Mouse (Mus musculus): Measurements from ENCODE around the gene Cdv3. TPM values are rescaled to one million over a fixed set of nuclear protein-coding genes. Genes with fewer than 3 reads are reported as not detected.

Gene Cdv3
- 10 to 100 TPM; 69.3 to 72.9 TPM for total RNA-seq (2021)
- long read RNA-seq, experiment 1, partial matches to known transcripts = 0 of 6 reads
- long read RNA-seq, experiment 1, other reads (novel, unspliced or antisense) = 3 of 6 reads
- long read RNA-seq, experiment 2, partial matches to known transcripts = 0 of 7 reads
- long read RNA-seq, experiment 2, other reads (novel, unspliced or antisense) = 3 of 7 reads

DNA sequence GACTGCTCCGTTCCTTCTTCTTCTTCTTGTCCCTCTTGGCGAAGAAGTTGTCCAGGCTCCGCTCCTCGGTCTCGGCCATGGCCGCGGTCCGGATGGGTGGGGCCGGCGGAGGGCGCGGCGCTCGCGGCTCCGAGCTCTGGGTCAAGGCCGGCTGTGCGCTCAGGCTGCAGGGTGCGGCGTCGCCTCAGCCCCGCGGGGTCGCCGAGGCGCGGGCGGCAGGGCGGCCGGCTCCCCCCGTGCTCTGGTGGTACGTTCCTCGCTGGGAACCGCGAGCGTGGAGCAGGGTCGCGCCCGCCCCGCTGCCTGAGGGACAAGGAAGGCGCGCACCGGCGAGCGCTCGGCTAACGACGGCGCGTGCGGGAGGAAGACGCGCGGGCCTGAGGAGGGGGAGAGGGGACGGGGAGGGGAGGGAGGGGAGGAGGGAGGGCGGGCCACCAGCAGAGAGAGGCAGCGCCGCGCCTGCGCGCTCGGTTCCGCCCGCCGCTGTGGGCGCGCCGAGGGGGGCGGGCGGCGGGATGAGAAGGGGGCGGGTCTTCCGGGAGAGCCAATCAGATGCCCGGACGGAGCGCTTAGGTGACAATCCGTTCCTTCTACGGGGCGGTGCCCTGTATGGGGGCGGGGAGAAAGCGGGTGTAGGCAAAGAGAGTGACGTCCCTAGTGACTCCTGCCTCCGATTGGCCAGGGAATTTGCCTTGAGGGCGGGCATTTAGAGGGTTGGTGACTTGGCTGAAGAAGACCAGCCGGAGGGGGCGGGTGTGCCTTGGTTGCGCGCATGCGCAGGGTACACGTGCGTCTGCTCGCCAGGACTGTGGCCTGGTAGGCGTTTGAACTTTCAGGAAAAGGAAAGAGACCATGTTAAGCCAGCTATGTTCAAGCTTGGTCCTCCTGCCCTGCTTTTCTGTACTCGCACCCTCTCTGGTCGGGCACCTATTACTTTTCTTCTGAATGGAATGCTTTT, at the start of gene Cdv3:
Gene Cdv3 (minus strand): TSS at position 551 of the 958 bp plus-strand sequence.
- DNase-seq (ENCODE audit: low spot score in 2 of 2) = peak; percentile 98 to 100
- Histone ChIP-seq H3K27ac (peak within 1 kb of the TSS; percentile 92), H3K4me3 (peak within 1 kb of the TSS; percentile 83)
- no peak; the same call in 1 of the 2 replicates for TF ChIP-seq CTCF (conservative IDR thresholded peaks at IDR 0.05)

DNA sequence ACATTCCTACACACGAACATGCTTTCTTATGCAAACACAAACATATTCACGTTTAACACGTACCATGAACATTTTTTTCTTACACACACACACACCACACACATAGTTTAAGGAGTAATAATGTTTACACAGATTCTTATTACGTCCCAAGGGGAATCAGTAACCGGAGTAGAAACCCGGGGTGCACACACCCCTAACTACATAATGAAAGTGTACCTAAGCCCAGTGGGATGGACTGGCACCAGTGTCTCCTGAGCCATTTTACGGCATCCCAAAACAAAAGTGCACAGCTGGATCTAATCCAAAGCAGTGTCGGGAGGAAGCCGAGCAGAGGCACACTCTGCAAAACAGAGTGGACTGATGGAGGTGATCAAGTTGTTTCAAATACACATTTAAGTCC, 47.8 kb upstream of the Cdv3 start:
- DNase-seq (ENCODE audit: low spot score in 2 of 2) = no peak
- TF ChIP-seq CTCF (conservative IDR thresholded peaks at IDR 0.05) = no peak
- Histone ChIP-seq H3K27ac (no peak overlapping the region), H3K4me3 (no peak overlapping the region)

DNA sequence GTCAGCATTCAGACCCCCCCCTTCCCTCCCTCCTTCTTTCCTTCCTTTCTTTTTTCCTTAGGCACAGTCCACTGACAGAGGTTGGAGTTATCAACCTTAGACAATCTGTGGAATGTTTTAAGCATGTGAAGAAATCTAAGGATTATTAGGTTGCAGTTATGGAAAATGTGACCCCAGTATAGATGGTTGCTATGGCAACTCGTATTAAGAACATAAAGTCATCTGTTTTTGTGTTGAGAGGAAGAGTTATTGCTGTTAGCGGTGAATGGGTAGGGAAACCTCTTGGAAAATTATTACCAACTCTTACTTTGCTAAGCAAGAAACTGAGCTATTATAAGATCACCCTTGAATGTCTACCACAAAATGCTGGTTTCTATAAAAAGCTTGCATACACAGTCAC, 43.5 kb upstream of the Cdv3 start:
- TF ChIP-seq CTCF (conservative IDR thresholded peaks at IDR 0.05) = no peak
- H3K27ac ChIP-seq = no peak overlapping the region
- no peak for DNase-seq (ENCODE audit: low spot score in 2 of 2)
- no peak overlapping the region for H3K4me3 ChIP-seq

DNA sequence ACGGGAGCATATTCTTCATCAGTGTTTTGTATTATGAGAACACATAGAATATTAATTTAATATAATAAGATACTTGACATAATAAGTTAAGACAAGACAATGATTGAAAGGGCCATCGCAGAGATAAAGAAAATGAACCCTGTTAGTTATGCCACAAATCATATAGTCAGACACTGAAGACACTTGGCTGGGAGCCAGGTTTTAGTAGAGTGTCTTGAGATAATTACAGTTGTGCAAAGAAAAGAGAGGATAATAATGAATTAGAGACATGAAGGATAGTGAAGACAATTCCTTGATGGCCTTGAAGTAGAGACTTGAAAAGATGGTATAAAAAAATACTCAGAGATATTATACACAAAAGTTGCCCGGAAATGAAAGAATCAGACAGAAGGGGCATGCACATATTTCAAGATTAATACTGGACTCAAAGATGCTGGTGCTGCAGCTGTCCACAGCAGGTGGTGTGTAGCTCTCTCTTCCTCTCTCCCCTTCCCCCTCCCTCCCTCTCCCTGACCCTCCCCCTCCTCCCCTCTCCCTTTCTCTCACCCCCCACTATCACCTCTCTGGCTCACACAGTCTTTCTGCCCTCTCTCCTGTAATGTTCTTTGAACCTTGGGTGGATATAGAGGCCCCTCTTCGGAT, 42.6 kb upstream of the Cdv3 start:
- Histone ChIP-seq H3K27ac (no peak overlapping the region), H3K4me3 (no peak overlapping the region)
- no peak for DNase-seq (ENCODE audit: low spot score in 2 of 2)
- no peak for TF ChIP-seq CTCF (conservative IDR thresholded peaks at IDR 0.05)

DNA sequence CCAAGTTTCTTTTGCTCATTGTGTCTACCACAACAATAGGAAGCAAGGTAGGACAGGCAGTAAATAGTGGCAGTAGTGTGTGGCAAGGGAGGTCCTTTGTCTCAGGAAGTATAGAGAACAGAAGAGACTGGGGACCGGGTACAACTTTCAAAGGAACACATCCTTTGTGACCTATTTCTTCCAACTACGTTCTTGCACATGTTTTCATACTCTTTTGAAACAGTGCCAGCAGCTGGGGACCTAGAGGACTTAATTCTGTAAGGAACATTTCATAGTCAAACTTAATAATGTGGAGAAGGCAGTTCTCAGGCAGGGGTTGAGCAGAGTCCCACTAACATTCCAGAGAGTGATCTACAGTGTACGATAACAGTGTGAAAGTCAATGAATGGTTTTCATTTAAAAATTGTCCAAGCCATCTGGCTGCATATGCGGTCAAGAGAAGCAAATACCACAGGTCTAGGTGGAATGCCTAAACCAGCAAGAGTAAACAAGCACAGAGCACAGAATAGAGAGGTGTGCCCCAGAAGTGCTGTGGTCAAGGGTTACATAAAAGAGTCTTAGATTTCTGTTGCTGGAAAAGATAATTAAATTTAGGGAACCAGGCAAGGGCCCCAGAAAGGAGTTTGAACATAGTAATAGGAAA, 37.8 kb upstream of the Cdv3 start:
- Histone ChIP-seq H3K27ac (no peak overlapping the region), H3K4me3 (no peak overlapping the region)
- TF ChIP-seq CTCF (conservative IDR thresholded peaks at IDR 0.05) = no peak
- DNase-seq (ENCODE audit: low spot score in 2 of 2) = no peak

DNA sequence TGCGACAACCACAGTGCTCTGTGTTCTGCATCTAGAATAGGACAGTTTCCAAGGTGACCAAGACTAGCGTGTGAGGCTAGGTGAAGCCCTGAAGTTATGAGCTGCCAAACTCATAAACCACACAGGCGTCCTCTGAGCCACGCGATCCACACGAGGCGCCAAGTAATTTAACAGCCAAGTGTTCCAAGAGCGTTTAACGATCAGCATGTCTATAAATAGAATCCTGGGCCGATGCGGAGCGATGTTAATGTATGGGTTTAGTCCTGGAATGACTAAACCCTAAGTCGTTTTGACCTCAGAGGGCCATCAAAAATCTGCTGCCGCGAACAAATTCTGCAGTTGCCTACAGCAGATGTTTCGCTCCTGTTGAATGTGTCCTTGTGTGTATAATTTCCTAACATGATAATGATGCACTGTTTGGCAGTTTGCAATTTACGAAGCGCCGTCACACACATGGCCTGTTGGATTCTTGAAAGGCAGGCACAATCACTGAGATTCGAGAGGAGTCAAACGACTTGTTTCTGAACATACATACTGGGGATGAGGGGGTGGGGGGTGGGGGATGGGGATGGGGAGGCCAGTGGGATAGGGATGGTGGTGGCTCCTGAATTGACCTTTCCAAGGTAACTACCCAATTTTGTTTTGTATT, 33.0 kb upstream of the Cdv3 start:
- TF ChIP-seq CTCF (conservative IDR thresholded peaks at IDR 0.05) = no peak
- Histone ChIP-seq H3K4me3 (peak overlapping the region; percentile 24; the same call in 1 of the 2 replicates), H3K27ac (no peak overlapping the region)
- peak; percentile 8 to 22 for DNase-seq (ENCODE audit: low spot score in 2 of 2)

DNA sequence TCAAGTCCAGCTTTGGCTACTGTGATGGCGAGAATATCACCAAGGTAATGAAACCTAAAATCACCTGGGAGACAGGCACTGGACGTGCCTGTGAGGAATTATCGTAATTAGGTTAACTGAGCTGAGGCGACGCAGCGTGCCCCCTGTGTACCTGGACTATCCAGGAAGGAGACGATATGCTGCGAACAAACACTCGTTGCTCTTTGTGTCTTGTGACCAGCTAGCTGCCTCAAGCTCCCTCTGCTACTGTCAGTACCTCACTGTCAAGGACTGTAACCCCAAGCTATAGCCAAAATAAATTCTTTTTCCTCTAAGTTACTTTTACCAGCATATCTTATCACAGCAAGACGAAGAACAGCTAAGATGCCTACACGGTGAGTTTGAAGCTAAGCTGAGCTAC, 27.6 kb upstream of the Cdv3 start:
- no peak for DNase-seq (ENCODE audit: low spot score in 2 of 2)
- H3K4me3 ChIP-seq = no peak overlapping the region
- TF ChIP-seq CTCF (conservative IDR thresholded peaks at IDR 0.05) = no peak
- no peak overlapping the region for H3K27ac ChIP-seq

DNA sequence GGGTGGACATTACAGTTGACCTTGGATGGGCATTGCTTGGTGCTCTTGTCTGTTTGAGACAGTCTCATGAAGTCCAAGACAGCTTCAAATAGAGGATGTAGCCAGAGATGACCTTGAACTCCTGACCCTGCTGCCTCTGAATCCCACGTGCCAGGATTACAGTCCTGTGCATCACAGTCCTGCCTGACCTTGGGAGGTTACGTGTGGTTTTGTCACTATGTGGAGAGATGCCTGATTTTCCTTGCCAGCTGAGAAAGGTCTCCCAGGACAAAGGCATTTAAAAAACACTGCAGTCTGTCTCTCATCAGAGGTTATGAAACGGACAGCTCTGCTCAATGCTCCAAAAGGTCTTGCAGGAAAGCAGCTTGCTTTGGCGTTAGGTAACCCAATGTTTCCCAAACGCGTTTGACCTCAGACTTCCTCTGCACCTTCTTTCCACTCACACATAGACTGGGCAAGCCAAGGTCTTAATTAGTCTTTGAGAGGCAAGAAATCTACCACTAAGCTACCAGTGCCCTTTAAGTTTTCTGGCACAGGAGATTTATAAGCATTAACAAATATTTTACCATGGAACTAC, 26.2 kb upstream of the Cdv3 start:
- no peak overlapping the region for H3K27ac ChIP-seq
- H3K4me3 ChIP-seq = no peak overlapping the region
- TF ChIP-seq CTCF (conservative IDR thresholded peaks at IDR 0.05) = no peak
- no peak for DNase-seq (ENCODE audit: low spot score in 2 of 2)

DNA sequence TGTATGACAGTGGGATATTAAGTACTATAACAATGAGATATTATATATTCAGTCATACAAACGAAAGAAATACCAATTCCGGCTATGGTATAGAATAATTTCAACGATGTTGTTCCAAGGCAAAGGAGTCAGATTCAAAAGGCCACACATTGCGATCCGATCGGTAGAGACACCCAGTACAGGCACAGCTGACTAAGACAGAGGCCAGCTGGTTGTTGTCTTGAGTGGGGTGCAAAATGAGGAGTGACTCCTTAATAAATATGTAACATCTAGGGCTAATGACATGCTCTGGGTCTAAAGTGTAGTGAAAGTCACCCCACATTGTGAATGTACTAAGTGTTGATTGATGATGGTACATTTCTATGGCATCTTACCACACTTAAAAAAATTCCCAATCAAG, 23.6 kb upstream of the Cdv3 start:
- Histone ChIP-seq H3K27ac (no peak overlapping the region), H3K4me3 (no peak overlapping the region)
- TF ChIP-seq CTCF (conservative IDR thresholded peaks at IDR 0.05) = no peak
- no peak for DNase-seq (ENCODE audit: low spot score in 2 of 2)

DNA sequence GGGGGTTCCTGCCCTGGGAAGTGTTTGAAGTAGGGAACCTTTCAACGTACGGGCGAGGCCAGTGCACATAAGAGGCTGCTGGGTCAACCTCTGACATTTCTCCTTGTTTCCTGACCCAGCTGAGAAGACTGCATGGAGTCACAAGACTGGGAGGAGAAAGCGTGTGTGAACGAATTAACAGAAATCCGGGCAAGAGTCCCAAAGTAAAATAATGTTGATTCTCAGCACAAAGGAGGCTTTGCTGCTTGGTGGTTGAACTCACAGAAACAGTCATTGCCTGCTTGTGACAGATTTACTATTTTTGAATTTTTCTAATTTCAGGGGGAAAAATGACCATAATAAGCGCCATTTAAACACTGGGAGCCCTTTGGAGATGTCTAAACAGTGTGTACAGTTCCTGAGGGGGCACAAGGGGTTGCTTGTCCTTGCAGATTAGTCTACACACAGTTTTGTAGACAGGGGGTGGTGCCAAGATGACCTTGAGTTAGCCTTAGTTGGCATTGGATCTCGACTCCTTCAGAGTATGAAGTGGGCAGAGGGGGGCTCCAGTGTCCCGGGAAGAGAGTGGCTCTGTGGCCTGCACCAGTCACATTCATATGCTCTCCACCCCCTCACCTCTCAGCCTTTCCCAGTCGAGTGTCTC, 21.5 kb upstream of the Cdv3 start:
- Histone ChIP-seq H3K4me3 (no peak overlapping the region), H3K27ac (no peak overlapping the region)
- DNase-seq (ENCODE audit: low spot score in 2 of 2) = no peak
- no peak for TF ChIP-seq CTCF (conservative IDR thresholded peaks at IDR 0.05)

DNA sequence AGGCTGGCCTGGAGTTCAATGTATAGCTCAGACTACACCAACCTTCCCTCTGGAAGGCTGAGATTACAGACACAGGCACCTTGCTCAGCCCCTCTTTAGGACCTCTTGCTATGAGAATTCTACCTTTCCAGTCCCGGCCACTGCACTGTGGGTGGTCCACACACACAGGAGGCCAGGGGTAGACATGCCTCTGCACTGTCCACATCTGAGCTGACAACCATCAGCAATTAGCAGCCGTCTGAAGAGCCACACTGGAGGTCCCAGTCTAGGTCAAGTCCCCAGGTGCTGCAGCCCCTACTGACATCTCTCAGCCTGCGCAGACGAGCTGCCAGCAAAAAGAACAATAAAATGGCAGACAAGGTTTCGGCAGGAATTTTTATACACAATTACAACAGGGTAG, 20.9 kb upstream of the Cdv3 start:
- no peak overlapping the region for H3K27ac ChIP-seq
- TF ChIP-seq CTCF (conservative IDR thresholded peaks at IDR 0.05) = no peak
- no peak for DNase-seq (ENCODE audit: low spot score in 2 of 2)
- H3K4me3 ChIP-seq = no peak overlapping the region

DNA sequence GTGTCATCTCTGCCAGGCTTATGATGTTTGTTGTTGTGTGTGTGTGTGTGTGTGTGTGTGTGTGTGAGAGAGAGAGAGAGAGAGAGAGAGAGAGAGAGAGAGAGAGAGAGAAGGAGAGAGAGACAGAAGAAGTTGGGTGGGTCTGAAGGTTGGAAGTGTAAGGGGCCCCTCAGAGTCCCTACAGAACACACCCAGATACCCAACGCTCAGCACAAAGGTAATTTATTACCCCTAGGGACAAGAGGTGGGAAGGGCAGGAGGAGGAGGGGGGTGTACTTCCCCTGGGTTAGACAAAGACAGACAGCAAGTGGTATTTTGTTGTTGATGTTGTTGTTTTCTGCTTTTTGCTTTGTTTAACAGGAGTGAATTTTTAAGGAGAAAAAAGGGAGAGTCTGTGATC, 20.0 kb upstream of the Cdv3 start:
- TF ChIP-seq CTCF (conservative IDR thresholded peaks at IDR 0.05) = no peak
- DNase-seq (ENCODE audit: low spot score in 2 of 2) = no peak
- no peak overlapping the region for H3K4me3 ChIP-seq
- H3K27ac ChIP-seq = no peak overlapping the region
